Mouse (Mus musculus): ENCODE data around the gene Arhgef28.

GRCm38 (mm10) chr13:98077216-98077615 lies 129.0 kb downstream of the Arhgef28 start:
- TF ChIP-seq EP300 (IDR thresholded peaks at IDR 0.05; ENCODE audit: insufficient read depth, low read depth, low read length), result no peak
- TF ChIP-seq POLR2A (IDR thresholded peaks at IDR 0.05; ENCODE audit: insufficient read depth, low read length), result no peak
- TF ChIP-seq CTCF (IDR thresholded peaks at IDR 0.05; ENCODE audit: low read depth, low read length), result no peak
